Mouse (Mus musculus): Measurements from ENCODE around the gene Snrpd3.

- no peak for TF ChIP-seq POLR2A (IDR thresholded peaks at IDR 0.05; ENCODE audit: low read depth, low read length)
- no peak for TF ChIP-seq CTCF (IDR thresholded peaks at IDR 0.05; ENCODE audit: extremely low read depth, insufficient read length, insufficient replicate concordance, low read depth, low read length)
Observed at GRCm38 (mm10) chr10:75554090-75554489, 36.7 kb downstream of the Snrpd3 start.
